8 mouse cellular contexts compared by ENCODE assay signal in genomic region chr2:30236426-30237198, GRCm38 (mm10). TPM values are rescaled to one million over a fixed set of nuclear protein-coding genes. Genes with fewer than 3 reads are reported as not detected.
A peak's percentile ranks its signal among the peaks of the same experiment; 100 is the strongest.
DNase-seq lines count a peak whose midpoint lies in the region; ATAC-seq lines count a peak whose summit lies in the region.

No protein-coding gene starts in this region.

- ATAC-seq in neural tube, embryonic 13.5 days (ENCODE audit: low read depth) = peak; percentile 19

- DNase-seq in cerebellum, adult 11-12 months = peak; percentile 27
- DNase-seq in cerebellum, postnatal 25 days = no peak
- peak; percentile 33 for DNase-seq in retina, embryonic 14.5 days (ENCODE audit: low spot score)
- no peak for DNase-seq in retina, postnatal 1 day
- DNase-seq in hindlimb bud, embryonic 11.5 days (ENCODE audit: extremely low spot score, low read depth, low spot score) = peak; percentile 5
- DNase-seq in right cerebral cortex, postnatal 14 days = no peak
- DNase-seq in thymus, postnatal 25 days = no peak

- H3K9ac ChIP-seq in neural tube, embryonic 13.5 days = peak overlapping the region; percentile 70

- peak overlapping the region; percentile 95 for H3K27ac ChIP-seq in neural tube, embryonic 13.5 days (replicated peaks)

- no peaks in the 10 kb centered on the region for H3K27me3 ChIP-seq in neural tube, embryonic 13.5 days

- peak overlapping the region; percentile 81 for H3K4me2 ChIP-seq in neural tube, embryonic 13.5 days

- peak overlapping the region; percentile 92 for H3K4me3 ChIP-seq in neural tube, embryonic 13.5 days

- peaks cover 14% of the 10 kb centered on the region for H3K36me3 ChIP-seq in neural tube, embryonic 13.5 days

- no peaks in the 10 kb centered on the region for H3K9me3 ChIP-seq in neural tube, embryonic 13.5 days

- H3K4me1 ChIP-seq in neural tube, embryonic 13.5 days (replicated peaks) = peaks cover 41% of the 10 kb centered on the region

- WGBS in neural tube, embryonic 13.5 days = 3% methylated on average over 18 of the region's 18 CpGs

RNA-seq across cellular contexts. Expression of gene Lrrc8a, which starts 0.9 kb away (rescaled TPM):
- 50.7 and 54.8 TPM in 2 replicates for polyA plus RNA-seq in neural tube, embryonic 13.5 days (2015; fragmentation: Nextera tagmentation; extraction: Ambion mirVana)

RNA-seq across cellular contexts. Expression of gene Gm28035, which starts 3.8 kb away (rescaled TPM):
- 0.23 and 0.24 TPM in 2 replicates for polyA plus RNA-seq in neural tube, embryonic 13.5 days (2015; fragmentation: Nextera tagmentation; extraction: Ambion mirVana)

RNA-seq across cellular contexts. Expression of gene Phyhd1, which starts 29.4 kb away (rescaled TPM):
- 4.3 and 4.8 TPM in 2 replicates for polyA plus RNA-seq in neural tube, embryonic 13.5 days (2015; fragmentation: Nextera tagmentation; extraction: Ambion mirVana)

RNA-seq across cellular contexts. Expression of gene Kyat1, which starts 31.0 kb away (rescaled TPM):
- 13.1 and 13.3 TPM in 2 replicates for polyA plus RNA-seq in neural tube, embryonic 13.5 days (2015; fragmentation: Nextera tagmentation; extraction: Ambion mirVana)

RNA-seq across cellular contexts. Expression of gene Gm28038, which starts 44.2 kb away (rescaled TPM):
- not detected in 2 replicates for polyA plus RNA-seq in neural tube, embryonic 13.5 days (2015; fragmentation: Nextera tagmentation; extraction: Ambion mirVana)

Comparison
In these comparisons a context has a peak if more than half of its experiments do, and no peak if none do; other contexts are left out.
1. DNase-seq: peak in cerebellum, adult 11-12 months (single experiment), retina, embryonic 14.5 days (single experiment) and hindlimb bud, embryonic 11.5 days (single experiment); none in cerebellum, postnatal 25 days (0 of 2), retina, postnatal 1 day (single experiment), right cerebral cortex, postnatal 14 days (single experiment) and thymus, postnatal 25 days (single experiment).